Mouse (Mus musculus): ENCODE results near the gene Zfp82.
"Not testable (repeated sequence)": the region's sequence is repeated elsewhere in the genome, so short reads cannot be mapped to it uniquely, and the experiment has no call there.

Zfp82 gene

DNA sequence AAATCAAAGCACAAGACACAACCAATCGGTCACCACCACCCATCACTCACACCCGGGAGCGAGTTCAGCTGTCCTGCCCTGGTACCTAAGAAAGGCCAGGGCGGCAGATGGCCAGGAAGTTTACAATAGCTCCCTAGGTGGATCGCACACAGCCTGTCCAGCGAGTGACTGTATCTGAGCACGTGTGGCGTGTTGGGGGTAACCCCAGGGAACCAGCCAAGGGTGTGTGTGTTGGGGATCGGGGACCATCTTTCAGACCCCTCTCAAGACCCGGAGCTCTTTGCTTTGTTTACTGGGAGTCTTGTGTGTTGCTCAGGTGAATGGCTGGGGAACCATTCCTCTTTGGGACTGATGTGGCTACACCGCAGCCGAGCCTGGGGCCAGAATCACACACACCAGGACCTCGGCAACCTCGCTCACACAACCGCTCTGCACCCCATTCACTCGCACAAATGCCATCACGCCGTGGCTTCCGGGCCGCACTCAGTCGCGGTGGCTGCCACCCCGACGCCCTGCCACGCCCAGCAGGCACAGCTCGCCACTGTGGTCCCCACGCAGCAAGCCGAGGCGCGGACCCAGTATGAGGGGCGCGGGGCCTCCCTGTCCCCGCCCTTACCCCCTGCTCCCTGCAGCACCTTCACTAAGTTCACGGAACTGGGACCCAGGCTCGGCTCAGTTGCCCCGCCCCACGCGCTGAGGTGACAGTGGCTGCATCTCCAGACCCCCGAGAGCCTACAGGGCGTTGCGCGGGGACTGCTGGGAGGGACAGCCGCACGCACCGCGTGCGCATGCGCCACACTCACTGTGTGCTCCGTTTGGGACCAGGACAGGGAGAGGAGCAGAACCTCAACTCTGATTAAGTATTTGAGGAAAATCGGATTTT, at the start of gene Zfp82:
Gene Zfp82, minus strand, starts transcription at position 755 of the 883 bp plus-strand sequence.
- peak in 1 of 2 experiments; percentile 15 for DNase-seq (ENCODE audit: low read depth in 1 of 2, low spot score in 2 of 2)

DNA sequence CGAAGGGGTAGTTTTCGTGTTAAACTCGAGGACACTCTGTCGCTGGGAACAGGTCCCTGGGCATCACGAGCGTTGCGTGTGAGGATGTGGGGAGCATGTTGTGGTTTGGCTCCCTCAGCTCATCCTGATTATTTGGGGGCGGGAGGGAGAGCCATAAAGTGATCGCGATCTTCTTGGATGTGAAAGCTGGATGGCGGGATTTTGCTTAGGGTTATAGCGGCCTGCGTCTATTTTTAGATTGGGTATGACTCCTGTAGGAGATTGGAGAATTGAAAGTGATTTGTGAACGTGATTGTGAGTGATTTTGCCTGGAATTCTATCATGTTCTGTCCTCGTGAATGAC, 49.5 kb upstream of the Zfp82 start:
- no peak for DNase-seq (ENCODE audit: low read depth in 1 of 2, low spot score in 2 of 2)

DNA sequence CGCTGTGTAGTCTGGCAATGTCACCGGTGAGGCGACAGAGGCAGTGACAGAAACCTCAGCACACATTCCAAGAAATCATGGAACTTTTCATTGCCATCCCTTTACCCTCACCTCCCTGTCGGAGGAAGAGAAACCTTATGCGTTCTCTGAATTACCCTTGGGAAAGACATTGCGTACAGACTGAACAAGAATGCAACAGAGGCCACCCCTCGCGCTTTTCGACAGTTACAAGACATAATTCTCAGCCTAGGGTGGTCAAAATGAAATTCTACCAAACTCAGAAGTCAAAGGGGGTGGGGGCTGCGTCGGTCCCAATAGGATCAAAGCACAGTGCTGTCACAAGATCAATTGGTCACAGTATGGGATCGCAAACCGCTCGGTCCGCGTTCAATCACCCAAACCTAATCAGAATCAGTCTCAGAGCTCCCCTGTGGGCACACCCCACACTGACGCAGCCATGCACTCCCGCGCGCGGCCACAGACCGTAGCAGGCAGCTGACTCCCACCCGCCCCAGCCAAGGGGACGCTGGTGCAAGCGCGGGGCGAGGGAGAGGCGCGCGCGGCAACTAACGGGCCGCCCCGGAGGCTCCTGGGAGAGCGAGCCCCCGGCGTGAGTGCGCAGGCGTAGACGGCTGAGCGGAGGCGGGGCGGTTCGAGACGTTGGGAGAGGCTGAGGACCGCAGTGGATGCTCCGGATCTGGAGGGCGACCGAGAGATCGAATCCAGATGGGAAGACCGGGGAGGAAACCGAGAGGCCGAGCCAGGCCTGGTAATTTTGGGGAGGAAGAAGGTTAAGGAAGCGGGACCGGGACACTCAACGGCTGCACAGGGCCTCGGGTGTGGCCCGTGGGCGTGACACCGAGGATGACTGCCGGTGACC, 48.8 kb upstream of the Zfp82 start, which contains the start of gene Zfp382:
Gene Zfp382, plus strand, starts transcription at position 635 of the 880 bp plus-strand sequence.
- DNase-seq (ENCODE audit: low read depth in 1 of 2, low spot score in 2 of 2): peak; percentile 55 to 70

DNA sequence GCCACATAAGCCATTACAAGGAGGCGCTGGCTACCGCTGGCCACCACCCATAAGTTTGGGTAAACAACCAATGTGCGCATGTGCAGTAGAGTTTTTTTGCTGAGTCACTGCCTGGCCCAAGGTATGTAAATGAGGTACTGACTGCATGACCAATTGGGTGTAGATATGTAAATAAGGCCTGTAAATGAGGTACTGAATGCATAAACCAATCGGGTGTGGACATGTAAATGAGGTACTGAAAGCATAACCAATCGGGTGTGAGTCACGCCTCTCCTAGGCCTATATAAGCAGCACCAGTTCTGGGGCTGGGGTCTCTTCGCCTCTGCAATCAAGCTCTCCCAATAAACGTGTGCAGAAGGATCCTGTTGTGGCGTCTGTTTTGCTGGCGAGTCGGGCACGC, 45.2 kb upstream of the Zfp82 start:
- DNase-seq (ENCODE audit: low read depth in 1 of 2, low spot score in 2 of 2): not testable (repeated sequence)

DNA sequence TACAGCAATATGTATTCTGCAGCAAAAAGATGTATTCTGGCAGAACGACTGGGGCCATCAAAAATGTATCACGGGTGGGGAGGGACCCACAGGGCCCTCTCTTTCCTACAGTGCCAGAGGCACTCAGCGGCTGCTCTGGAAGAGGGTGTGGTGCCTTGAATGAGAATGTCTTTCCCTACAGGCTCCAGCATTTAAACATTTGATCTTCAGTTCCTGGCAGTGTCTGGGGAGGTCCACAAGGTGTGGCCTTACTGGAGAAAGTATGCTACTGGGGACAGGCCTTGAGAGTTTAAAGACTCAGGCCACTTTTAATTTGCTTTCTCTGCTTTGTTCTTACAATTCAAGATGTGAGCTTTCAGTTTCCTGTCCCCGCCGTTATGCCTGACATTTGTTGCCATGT, 43.4 kb upstream of the Zfp82 start:
- no peak for DNase-seq (ENCODE audit: low read depth in 1 of 2, low spot score in 2 of 2)

DNA sequence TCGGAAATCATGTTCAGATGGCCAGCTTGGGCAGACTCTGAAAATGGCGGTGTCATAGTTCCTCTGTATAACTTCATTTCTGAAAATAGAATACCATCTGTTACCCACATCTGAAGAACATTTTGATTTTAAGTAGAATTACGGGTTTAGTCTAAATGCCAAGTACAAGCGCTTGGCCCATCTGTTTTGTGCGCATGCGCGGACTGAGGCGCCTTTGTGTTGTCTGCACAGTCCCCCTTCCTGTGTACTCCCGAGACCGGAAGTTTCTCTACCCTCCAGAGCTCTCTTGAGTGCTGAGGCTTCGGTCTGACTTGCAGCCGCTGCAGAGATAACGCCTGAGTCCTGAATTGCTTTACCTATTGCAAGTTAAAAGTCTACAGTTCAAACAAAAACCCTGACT, 26.6 kb upstream of the Zfp82 start:
- no peak for DNase-seq (ENCODE audit: low read depth in 1 of 2, low spot score in 2 of 2)

DNA sequence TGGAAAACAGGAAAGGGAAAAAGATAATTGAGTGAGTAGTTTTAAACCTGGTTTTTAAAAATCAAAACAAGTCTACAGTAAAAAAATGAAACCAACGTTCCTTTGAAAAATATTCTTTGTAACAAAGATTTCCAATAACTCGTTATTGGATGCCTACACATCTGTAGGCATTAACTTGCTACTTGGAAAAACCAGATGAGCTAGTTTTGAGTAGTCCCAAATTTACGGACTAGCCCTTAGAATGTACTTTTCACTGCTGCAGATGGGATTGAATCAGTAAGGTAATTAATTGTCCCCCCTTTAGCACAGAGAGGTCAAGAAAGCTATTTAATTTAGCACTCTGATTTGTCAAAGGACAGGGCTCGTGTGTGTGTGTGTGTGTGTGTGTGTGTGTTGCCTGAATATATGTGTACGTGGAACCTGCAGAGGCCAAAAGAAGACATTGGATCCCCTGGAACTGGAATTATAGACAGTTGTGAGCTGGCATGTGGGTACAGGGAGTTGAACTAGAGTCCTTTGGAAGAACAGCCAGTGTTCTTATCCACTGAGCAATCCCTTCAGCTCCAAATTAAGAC, 22.9 kb upstream of the Zfp82 start:
- DNase-seq (ENCODE audit: low read depth in 1 of 2, low spot score in 2 of 2): no peak

DNA sequence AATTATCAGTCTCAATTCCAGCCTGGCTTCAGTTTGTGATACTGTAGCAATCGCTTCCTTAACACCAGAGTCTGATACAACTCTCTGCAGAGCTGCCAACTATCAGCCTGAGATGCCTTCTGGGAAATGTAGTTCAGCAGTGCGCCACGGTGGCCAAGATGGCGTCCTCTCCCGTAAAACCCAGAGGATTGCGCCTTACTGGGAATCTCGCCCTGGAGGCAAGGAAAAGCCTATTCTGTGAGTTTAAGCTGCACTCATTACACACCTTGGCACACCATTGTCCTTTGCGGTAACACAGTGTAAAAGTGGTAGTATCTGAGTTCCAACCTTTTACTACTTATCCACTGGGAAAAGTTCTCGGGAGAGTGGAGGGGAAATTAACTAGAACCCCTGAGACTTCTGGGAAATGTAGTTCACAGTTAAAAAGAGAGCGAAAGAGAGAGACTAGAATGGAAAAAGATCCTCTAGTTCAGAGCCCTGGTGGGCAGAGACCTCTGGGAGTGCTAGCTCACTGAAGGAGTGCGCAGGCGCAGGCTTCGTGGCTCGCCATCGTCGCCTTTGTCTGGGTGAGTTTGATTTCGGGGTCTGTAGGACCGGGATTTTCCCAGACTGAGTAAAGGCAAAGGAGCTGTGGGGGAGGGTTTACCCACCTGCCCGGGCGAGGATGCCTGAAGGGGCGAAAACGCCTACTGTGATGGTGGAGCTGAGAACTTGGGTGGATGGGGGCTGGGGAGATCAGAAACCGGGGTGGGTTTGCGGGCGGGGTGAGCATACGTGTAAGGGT, 22.1 kb upstream of the Zfp82 start, which contains the start of gene Zfp260:
Gene Zfp260, plus strand, starts transcription at position 132 of the 784 bp plus-strand sequence.
- DNase-seq (ENCODE audit: low read depth in 1 of 2, low spot score in 2 of 2): peak; percentile 64 to 66

DNA sequence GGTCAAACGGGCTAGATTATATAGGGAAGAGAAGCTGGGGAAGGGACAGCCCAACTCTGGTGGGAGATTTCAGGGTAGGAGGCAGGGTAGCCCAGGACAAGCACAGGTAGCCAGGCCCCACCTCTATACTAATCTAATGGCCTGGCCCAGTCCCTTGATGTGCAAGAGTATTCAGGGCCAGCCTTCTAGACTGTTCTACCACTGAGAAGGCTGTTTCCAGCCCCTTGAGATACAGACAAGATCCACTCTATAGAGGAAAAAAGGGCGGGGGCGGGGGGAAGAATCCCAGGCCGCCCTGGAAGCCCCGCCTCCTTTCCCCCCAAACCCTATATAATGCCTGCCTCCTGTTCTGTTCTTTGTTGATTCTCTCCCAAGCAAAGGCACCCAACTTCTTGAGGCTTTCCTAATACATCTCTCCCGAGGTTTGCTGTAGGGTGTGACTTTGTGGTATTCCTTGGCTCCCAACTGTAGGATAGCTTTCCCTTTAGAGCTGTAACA, 21.3 kb upstream of the Zfp82 start:
- no peak for DNase-seq (ENCODE audit: low read depth in 1 of 2, low spot score in 2 of 2)

DNA sequence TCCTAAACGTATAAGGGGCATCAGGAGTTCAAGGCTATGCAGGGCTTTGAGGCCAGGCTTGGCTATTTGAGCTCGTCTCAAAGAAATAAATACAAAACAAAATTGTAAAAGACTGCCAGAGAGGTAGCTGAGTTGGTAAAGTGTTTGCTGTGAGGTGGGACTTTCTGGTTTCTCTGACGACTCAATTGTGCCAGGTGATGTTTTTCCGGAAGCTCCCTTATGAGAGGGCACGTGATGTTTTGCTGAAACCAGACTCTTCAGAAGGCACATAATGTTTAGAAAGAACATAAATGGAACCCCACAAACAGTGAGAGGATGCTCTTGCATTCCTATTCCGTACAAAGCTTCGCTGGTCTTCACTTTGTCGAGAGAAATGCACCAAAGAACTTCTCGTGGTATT, 20.0 kb upstream of the Zfp82 start:
- DNase-seq (ENCODE audit: low read depth in 1 of 2, low spot score in 2 of 2): no peak

DNA sequence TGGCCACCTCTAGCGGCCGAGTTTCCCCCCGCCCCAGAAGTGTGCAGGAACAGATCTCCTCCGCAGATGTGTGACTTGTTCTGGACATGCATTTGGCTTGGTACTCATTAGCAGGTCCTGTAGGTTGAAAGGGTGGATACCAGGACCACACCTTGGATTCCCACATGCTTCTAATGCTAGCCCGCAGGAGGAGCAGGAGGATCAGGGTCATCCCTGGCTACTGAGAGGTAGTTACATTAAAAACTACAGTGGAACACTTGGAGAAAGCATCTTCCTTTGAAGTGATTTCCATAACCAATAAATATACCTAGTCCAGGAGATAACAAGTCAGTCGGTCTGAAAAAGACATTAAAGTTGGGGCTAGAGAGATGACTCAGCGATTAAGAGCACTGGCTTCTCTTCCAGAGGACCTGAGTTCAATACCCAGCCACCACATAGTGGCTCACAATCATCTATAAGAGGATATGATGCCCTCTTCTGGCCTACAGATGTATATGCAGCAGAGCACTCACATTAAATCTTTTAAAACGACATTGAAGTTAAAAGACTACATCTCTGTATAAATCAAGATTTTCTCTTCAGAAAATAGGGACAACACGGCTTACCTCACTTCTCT, 18.4 kb upstream of the Zfp82 start:
- no peak for DNase-seq (ENCODE audit: low read depth in 1 of 2, low spot score in 2 of 2)

DNA sequence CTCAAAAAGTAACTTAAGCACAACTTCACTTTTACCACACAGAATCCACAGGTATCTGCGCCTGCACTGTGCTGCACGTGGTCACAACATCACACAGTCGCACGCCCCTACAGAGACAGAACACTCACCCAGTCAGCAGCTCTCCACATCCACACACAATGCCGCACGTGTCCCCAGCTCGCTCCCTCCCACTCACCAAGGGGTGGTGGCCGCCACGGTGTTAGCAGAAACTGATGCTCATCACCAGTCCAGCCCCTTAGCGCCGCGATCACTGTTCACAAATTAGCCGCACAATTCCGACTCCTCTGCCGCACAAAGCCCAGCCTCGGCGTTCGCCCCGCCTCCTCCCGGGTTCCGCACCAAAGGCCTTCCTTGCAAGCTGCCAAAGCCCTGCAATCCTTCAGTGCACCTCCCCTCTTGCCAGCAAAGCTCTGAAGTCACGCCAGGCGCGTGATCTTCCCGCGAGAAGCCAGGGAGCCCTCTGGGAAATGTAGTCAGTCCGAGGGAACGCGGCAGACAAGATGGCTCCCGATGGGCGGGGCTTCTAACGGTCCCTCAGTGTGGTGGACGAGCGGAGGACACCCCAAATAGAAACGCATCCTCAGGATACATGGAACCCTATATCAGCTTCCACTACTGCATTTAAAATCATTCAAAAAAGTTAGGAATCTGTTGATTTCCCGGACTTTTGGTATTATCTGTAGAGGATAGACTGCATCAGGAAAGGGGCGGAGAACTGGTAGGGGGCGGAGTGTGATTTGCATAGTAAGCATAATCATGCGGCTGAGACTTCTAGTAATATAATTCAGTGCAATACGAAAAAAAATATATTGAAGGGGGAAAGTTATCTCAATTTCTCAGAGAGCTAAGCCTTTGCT, 17.6 kb upstream of the Zfp82 start, which contains the start of the genes Gm26920 and Zfp566:
Gene Gm26920, minus strand, starts transcription at position 319 of the 878 bp plus-strand sequence.
Gene Zfp566, minus strand, starts transcription at position 436 of the 878 bp plus-strand sequence.
- peak; percentile 91 to 94 for DNase-seq (ENCODE audit: low read depth in 1 of 2, low spot score in 2 of 2)

DNA sequence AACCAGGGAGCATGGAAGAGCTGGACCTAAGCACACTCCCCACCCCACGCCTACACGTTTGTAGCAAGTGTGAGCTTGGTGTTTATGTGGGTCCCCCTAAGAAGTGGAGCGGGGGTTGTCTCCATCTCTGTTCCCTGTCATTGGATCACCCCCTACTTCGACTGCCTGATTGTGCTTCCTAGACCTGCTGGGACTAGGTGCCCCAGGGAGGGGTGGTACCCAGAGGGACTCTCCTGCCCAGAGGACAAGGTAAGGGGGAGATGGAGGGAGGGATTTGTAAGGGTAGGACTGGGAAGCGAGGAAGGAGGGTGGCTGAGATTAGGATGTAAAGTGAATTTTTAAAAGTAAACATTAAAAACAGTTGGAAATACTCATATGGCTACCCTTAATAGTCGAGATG, 16.7 kb upstream of the Zfp82 start:
- no peak for DNase-seq (ENCODE audit: low read depth in 1 of 2, low spot score in 2 of 2)

DNA sequence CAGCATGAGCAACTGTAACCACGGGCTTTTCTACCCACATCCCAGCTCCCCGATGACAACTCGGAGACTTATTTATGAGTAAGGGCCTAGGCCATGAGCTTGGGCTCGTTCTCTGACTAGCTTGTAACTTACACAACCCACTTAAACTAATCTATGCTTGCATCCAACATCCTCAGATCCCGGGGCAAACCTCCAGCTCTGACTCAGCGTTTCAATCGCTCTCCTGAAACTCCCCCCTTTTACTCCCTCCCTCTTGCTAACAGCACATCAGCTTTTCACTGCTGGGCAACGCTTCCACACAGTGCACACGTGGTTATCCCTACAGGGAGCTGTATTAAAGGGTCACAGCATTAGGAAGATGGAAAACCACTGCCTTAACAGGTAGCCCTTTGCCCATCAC, 13.8 kb upstream of the Zfp82 start:
- no peak for DNase-seq (ENCODE audit: low read depth in 1 of 2, low spot score in 2 of 2)

DNA sequence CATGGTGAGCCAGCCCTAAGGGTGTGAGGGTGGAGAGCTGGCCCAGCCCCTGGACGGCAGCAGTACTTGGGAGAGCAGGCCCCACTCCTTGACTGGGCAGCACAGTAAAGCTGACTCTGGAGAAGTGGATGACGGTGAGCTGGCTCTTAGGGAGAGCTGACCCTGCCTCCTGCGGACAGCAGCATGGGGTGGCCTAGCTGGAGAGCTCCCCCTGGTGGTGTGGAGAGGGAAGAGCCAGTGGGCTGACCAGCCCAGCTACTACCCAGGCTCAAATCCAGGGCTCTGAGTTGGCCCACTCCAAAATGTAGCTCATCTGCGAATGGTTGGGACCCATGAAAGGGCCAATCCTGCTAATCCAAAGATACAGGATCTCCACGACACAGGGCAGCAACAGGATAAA, 8.1 kb downstream of the Zfp82 start:
- no peak for DNase-seq (ENCODE audit: low read depth in 1 of 2, low spot score in 2 of 2)

DNA sequence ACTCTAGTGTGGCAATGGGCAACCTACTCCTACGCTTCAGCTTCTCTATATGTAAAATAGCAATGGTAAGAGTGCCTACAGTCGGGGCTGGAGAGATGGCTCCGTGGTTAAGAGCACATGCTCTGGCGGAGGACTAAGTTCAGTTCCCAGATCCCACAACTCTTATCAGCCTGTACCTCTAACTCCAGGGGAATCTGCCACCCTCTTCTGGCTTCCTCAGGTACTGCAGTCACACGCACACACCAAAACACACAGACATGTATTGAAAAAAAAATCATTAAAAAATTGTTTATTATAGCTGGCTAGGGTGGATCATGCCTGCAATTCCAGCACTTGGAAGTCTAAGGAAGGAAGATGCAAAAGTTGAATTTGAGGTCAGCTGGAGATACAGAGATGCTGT, 10.2 kb downstream of the Zfp82 start:
- no peak for DNase-seq (ENCODE audit: low read depth in 1 of 2, low spot score in 2 of 2)

DNA sequence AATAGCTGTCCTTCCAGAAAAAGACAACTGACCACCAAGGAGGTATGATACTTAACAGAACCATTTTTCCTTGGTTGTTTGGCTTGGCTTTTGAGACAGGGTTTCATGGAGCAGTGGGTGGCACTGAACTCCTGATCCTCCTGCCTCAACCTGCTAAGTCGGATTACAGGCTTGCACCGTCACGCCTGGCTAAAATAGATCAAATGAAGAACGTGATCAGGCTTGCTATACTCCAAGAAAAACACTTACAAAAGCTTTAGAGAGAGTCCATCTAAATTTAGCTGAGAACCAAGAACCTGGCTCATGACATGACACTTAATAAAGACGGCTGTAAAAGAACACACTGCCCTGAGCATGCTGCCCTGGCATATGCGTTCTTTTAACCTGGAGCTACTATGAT, 12.4 kb downstream of the Zfp82 start:
- no peak for DNase-seq (ENCODE audit: low read depth in 1 of 2, low spot score in 2 of 2)

DNA sequence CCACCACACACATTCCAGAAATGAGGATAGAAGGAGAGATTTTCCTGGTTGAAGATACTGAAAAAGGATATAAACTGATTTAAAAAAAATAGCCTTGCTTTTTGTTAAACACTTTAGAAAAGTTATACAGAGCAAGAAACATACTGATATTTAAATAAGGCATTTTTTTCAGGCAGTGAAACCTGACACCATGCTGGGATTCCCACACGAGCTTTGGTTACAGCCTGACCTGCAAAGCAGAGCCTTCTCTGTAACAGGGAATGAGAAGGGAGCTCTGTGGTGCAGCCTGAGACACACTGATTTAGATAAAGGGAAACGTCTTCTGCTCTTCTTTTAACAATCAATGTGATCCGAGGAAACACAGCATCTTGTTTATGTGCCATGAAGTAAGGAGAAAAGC, 19.1 kb downstream of the Zfp82 start:
- DNase-seq (ENCODE audit: low read depth in 1 of 2, low spot score in 2 of 2): no peak
